Mouse (Mus musculus) ES-E14 (cell line): ENCODE measurements around the gene C1d.

ENCODE experiments used
- MAFK ChIP-seq: IDR thresholded peaks from 2 replicates; pipeline ENCODE4 v1.6.1; 2014; ENCODE audit warnings: mild to moderate bottlenecking, low read depth, low read length, inconsistent platforms; ENCODE audit not compliant: insufficient read depth
- ZC3H11A ChIP-seq: IDR thresholded peaks from 2 replicates; pipeline ENCODE4 v1.6.1; 2012; ENCODE audit warnings: low read depth, mild to moderate bottlenecking, inconsistent platforms, low read length, borderline replicate concordance
- ZNF384 ChIP-seq: IDR thresholded peaks from 2 replicates; pipeline ENCODE4 v1.6.1; 2012; ENCODE audit warnings: low read depth, low read length, inconsistent platforms

DNA sequence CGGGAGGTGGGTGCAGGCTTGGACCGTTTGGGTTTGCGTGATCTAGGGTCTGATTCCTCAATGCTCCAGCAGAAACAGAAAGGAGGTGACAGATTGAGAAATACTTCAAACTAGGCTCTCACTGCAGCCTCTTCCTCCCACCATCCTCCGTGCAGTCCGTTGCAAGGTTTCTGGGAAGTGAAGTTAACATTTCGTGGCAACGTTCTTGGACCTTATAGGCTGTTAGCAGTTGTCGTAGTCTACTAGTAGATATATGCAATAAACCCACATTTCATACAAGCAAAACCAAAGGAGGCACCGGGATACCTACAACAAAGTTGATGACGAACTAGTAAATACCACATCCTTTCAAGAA, 45.3 kb upstream of the C1d start:
- TF ChIP-seq ZC3H11A, result no peak
- no peak for TF ChIP-seq ZNF384
- TF ChIP-seq MAFK, result no peak
